Mouse (Mus musculus) liver, embryonic 13.5 days (tissue): ENCODE results near the gene Akip1. TPM values are rescaled to one million over a fixed set of nuclear protein-coding genes. Genes with fewer than 3 reads are reported as not detected.

Experiments used
- ATAC-seq: fragments of 200-750 bp; cut with Nextera tagmentation; 2 replicates; pipeline ENCODE4 v1.8.0; 2017; ENCODE audit warnings: low read depth, mild to moderate bottlenecking, moderate number of reproducible peaks, moderate library complexity
- DNase-seq: peaks from one replicate; pipeline ENCODE4 v3.0.0; 2022
- H3K27ac ChIP-seq: fragments of 300-500 bp; sonication (generic); 2 replicates; pipeline ENCODE4 v1.5.1; 2015; ENCODE audit warnings: moderate library complexity, mild to moderate bottlenecking, inconsistent platforms
- H3K27me3 ChIP-seq: fragments of 300-500 bp; sonication (generic); 2 replicates; pipeline ENCODE4 v1.6.1; 2015; ENCODE audit warnings: mild to moderate bottlenecking, inconsistent platforms
- H3K36me3 ChIP-seq: fragments of 300-500 bp; sonication (generic); 2 replicates; pipeline ENCODE4 v1.6.1; 2015; ENCODE audit warnings: mild to moderate bottlenecking, inconsistent platforms
- H3K4me1 ChIP-seq: fragments of 300-500 bp; sonication (generic); replicated peaks from 2 replicates; pipeline ENCODE4 v1.6.1; 2015; ENCODE audit warnings: inconsistent platforms
- H3K4me2 ChIP-seq: fragments of 300-500 bp; sonication (generic); 2 replicates; pipeline ENCODE4 v1.6.1; 2015; ENCODE audit warnings: inconsistent platforms, mild to moderate bottlenecking, moderate library complexity
- H3K4me3 ChIP-seq: fragments of 300-500 bp; sonication (generic); replicated peaks from 2 replicates; pipeline ENCODE4 v1.5.1; 2015; ENCODE audit warnings: mild to moderate bottlenecking, inconsistent platforms
- H3K9ac ChIP-seq: fragments of 300-500 bp; sonication (generic); 2 replicates; pipeline ENCODE4 v1.6.1; 2015; ENCODE audit warnings: mild to moderate bottlenecking, inconsistent platforms
- H3K9me3 ChIP-seq: fragments of 300-500 bp; sonication (generic); replicated peaks from 2 replicates; pipeline ENCODE4 v1.6.1; 2016; ENCODE audit warnings: inconsistent platforms
- WGBS: fragments of 180-500 bp; shearing (Covaris S2); methylation state at CpG from one replicate; pipeline ENCODE4 v1.1.7; 2015; ENCODE audit not compliant: insufficient replicate concordance; 5-methylcytosine and 5-hydroxymethylcytosine counted together
- polyA plus RNA-seq: library from polyadenylated mRNA; unstranded; fragments of >200 nt; fragmentation: Nextera tagmentation; extraction: Ambion mirVana; gene quantifications from 2 replicates; pipeline ENCODE4 v1.2.1, GENCODE M21; 2015

The Akip1 gene
- polyA plus RNA-seq, result 51.9 and 53.3 TPM in 2 replicates

GRCm38 (mm10) chr7:109703190-109704015 is at the start of gene Akip1, which contains the start of gene St5:
TSS of gene Akip1 (plus strand) at chr7:109703690.
TSS of gene St5 (minus strand) at chr7:109703605.
- under 1% methylated on average over 61 of the region's 61 CpGs for WGBS
- peak; percentile 91 for ATAC-seq

DNA sequence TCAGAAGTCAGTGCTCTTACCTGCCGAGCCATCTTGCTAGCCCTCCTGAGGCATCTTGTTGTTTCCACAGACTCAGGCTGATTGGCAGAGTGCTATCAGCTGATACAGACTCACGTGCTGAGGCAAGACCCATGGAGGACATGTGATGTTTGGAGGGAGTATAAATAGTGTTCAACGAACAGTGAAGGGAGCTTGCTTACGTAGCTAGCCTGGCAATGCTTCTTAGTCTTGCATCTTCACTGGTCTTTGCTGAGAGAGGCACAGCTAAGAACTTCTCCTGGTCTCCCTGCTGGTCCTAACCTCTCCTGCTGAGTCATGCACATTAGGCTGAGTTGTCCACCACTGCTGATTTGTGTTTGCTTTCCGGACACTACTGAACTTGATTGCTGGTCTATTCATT is 48.6 kb upstream of the Akip1 start:
- Histone ChIP-seq H3K27ac (peak overlapping the region; percentile 29; the same call in 1 of the 2 replicates), H3K4me2 (no peak overlapping the region), H3K4me3 (no peak overlapping the region), H3K36me3 (no peaks in the 10 kb centered on the region), H3K4me1 (peaks cover 31% of the 10 kb centered on the region), H3K27me3 (no peaks in the 10 kb centered on the region), H3K9ac (no peak overlapping the region), H3K9me3 (no peaks in the 10 kb centered on the region)
- no peak for DNase-seq
- 55% methylated on average over 5 of the region's 5 CpGs for WGBS
- ATAC-seq, result peak; percentile 63

More at GRCm38 (mm10) chr7:109703190-109704015, at the start of gene Akip1, which contains the start of gene St5:
- H3K4me2 ChIP-seq, result peak within 1 kb of the TSS; percentile 82
- peak within 1 kb of the TSS; percentile 75 for H3K4me3 ChIP-seq
- H3K9me3 ChIP-seq, result no peaks in the 10 kb centered on the region
- peak; percentile 96 for DNase-seq
- H3K27ac ChIP-seq, result peak within 1 kb of the TSS; percentile 77
- H3K36me3 ChIP-seq, result peaks cover 19% of the 10 kb centered on the region
- H3K9ac ChIP-seq, result peak within 1 kb of the TSS; percentile 87
- H3K27me3 ChIP-seq, result no peaks in the 10 kb centered on the region
- H3K4me1 ChIP-seq, result peaks cover 49% of the 10 kb centered on the region

DNA sequence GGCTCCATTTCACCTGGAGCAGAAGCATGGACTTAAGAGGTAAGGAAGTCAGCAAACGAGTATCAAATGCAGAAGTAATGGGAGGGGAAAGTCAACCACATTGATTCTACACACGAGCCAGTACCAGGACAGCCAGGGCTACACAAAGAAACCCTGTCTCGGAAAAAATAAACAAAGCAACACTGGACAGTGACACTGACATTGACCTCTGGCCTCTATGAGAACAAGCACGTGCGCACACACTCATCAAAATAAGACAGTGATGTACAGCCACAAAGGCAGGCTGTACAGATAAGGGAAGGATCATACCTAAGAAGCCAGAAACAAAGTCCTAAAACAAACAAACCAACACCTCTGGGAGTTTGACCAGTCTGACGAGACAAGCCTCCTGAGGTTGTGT is 45.6 kb upstream of the Akip1 start:
- peak; percentile 39; the same call in 1 of the 2 replicates for ATAC-seq
- WGBS, result 38% methylated on average over 6 of the region's 6 CpGs
- Histone ChIP-seq H3K9me3 (no peaks in the 10 kb centered on the region), H3K27me3 (no peaks in the 10 kb centered on the region), H3K36me3 (no peaks in the 10 kb centered on the region), H3K9ac (no peak overlapping the region), H3K4me3 (no peak overlapping the region), H3K4me1 (peaks cover 36% of the 10 kb centered on the region), H3K4me2 (no peak overlapping the region), H3K27ac (no peak overlapping the region)
- no peak for DNase-seq

DNA sequence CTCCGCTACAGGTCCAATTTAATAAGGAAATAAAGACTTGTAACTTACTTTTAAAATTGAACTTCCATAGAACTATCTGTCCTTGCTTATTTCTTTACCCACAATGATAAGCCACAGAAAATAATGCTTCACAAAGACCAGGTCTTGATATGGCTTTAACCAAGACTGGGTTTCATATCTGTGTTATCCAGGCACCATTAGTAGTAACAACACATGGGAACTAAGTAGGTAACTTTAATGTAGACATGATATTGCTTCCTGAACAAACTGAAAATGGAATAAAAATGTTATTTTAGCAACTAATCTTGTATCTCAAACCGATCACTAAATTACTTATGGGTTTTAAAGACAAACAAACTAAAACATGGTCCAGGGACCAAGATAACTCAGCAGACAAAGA is 44.2 kb upstream of the Akip1 start:
- no peak overlapping the region for H3K27ac ChIP-seq
- H3K36me3 ChIP-seq, result no peaks in the 10 kb centered on the region
- ATAC-seq (peak; percentile 57; the same call in 1 of the 2 replicates), DNase-seq (no peak)
- H3K9ac ChIP-seq, result no peak overlapping the region
- peaks cover 37% of the 10 kb centered on the region for H3K4me1 ChIP-seq
- H3K4me3 ChIP-seq, result no peak overlapping the region
- no peaks in the 10 kb centered on the region for H3K27me3 ChIP-seq
- 50% methylated on average over 2 of the region's 2 CpGs for WGBS
- H3K9me3 ChIP-seq, result no peaks in the 10 kb centered on the region
- no peak overlapping the region for H3K4me2 ChIP-seq

DNA sequence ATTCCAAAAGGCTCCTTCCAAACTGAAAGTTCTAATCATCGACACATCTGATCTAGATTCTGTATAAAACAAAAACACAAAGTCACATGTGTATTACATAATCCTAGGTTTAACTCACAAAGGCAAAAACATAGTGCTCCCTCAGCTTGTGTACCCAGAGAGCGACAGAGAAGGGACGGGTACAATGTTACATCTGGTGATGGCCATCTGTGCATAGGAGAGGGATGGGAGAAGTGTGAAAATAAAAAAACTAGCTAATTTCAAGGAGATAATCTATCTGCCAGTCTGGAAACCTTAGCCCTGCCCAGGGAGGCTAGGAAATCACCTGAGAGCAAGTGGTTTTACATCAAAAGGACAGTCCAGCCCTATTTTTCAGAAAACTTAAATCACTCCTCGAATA is 40.9 kb upstream of the Akip1 start:
- H3K9ac ChIP-seq, result no peak overlapping the region
- H3K27ac ChIP-seq, result no peak overlapping the region
- no peak overlapping the region for H3K4me3 ChIP-seq
- H3K36me3 ChIP-seq, result no peaks in the 10 kb centered on the region
- H3K4me1 ChIP-seq, result peaks cover 30% of the 10 kb centered on the region
- H3K9me3 ChIP-seq, result no peaks in the 10 kb centered on the region
- H3K27me3 ChIP-seq, result no peaks in the 10 kb centered on the region
- H3K4me2 ChIP-seq, result no peak overlapping the region
- no peak for DNase-seq
- WGBS, result 71% methylated on average over 4 of the region's 4 CpGs
- ATAC-seq, result no peak

DNA sequence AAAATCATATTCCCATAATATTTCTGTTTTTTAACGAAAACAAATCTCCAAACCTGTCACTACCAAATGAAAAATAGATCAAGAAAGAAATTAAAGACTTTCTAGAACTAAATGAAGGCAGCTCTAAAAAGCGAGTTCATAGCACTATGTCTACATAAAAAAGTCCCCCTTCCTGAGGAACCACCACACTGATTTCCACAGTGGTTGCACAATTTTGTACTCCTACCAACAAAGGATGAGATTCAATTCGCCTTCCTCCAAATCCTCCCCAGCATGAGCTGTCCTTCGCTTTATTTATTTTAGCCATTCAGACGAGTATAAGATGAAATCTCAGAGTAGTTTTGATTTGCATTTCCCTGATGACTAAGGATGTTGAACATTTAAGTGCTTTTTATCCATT is 36.8 kb upstream of the Akip1 start:
- no peak overlapping the region for H3K9ac ChIP-seq
- H3K4me2 ChIP-seq, result no peak overlapping the region
- no peak overlapping the region for H3K27ac ChIP-seq
- WGBS, result 62% methylated on average over 5 of the region's 5 CpGs
- H3K27me3 ChIP-seq, result peaks cover 8% of the 10 kb centered on the region; the same call in 1 of the 2 replicates
- ATAC-seq (no peak), DNase-seq (no peak)
- H3K9me3 ChIP-seq, result no peaks in the 10 kb centered on the region
- H3K36me3 ChIP-seq, result no peaks in the 10 kb centered on the region
- peaks cover 18% of the 10 kb centered on the region for H3K4me1 ChIP-seq
- H3K4me3 ChIP-seq, result no peak overlapping the region

DNA sequence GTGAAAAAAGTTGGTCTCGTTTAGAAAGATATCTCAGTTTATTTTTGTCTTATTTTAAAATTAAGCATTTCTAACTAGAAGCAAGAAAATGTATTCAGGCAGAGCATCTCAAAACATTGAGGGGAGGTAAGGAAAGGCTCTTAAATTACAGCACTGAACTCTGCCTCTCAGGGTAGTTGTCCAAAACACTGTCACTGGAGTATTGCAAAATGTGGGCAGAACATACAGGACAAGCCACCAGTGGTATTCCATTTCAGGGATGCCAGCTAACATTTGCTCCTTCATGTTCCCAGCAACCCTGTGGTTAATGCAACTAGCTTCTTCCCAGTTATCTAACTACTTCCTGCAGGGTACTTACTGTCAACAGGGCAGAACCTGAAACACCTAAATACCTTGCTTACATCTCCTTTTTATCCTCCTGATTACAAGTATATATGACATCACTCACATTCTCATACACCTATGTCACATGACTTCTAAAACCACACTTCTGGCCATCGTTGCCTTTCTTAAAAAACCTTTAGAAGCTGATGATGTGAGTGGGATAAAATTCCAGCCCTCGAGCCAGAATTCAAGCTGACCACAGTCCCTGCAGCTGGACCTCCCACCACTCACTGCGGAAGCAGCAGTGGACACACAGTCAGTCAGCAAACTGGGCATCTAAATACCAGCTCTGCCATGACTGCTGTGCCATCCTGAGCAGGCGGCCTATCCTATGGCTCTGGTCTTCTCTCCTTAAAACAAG is 33.9 kb upstream of the Akip1 start:
- DNase-seq (no peak), ATAC-seq (no peak)
- H3K9ac ChIP-seq, result no peak overlapping the region
- H3K36me3 ChIP-seq, result no peaks in the 10 kb centered on the region
- no peaks in the 10 kb centered on the region for H3K9me3 ChIP-seq
- no peak overlapping the region for H3K27ac ChIP-seq
- H3K4me1 ChIP-seq, result peaks cover 29% of the 10 kb centered on the region
- H3K4me3 ChIP-seq, result no peak overlapping the region
- WGBS, result 68% methylated on average over 5 of the region's 5 CpGs
- H3K27me3 ChIP-seq, result peaks cover 14% of the 10 kb centered on the region; the same call in 1 of the 2 replicates
- 0 out of 2 replicates have a peak overlapping the region, but pooled peaks have one; percentile 17 for H3K4me2 ChIP-seq

DNA sequence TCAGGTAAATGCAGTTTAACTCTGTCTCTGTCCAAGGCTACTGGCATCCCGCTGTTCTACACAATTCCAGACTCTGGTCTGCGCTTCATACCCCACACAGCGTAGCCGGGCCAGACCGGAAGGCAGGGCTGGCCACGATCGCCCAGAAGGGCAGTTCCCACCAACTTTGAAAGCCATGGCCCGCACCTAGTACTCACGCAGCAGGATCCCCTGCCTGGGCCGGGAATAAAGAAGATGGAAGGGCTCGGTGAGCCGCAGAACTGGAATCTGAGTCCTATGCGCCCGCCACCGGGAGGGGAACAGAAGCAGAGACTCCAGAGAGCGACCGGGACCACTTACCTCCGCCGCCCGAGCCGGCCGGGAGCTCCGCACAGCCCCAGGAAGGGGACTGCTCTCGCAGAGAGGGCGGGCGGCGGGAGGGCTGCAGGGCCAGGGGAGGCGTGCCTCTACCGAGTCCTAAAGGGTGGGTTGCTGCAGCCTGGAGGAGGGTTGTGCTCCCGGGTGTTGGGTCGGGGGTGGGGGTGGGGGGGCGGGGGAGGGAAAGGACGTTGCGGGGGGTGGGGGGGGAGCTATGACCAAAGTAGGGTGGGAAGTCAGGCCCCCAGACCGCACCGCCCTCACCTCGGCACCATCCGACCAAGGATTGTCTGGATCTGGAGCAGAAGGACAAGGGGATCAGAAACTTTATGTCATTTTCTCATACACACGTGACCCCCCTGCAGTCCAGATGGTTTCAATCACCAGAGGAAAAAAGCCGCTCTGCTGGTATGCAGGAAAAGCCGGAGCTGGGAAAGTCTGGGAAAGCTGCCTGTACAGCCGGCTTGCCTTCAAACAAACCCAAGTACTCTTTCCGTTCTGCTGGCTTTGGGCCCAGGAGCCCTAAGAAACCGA is 31.7 kb upstream of the Akip1 start:
- 6% methylated on average over 33 of the region's 44 CpGs for WGBS
- peaks cover 29% of the 10 kb centered on the region for H3K4me1 ChIP-seq
- ATAC-seq (peak; percentile 87), DNase-seq (peak; percentile 38)
- H3K27me3 ChIP-seq, result peaks cover 14% of the 10 kb centered on the region; the same call in 1 of the 2 replicates
- H3K36me3 ChIP-seq, result no peaks in the 10 kb centered on the region
- peak overlapping the region; percentile 78 for H3K9ac ChIP-seq
- peak overlapping the region; percentile 74 for H3K27ac ChIP-seq
- H3K4me2 ChIP-seq, result peak overlapping the region; percentile 82
- H3K4me3 ChIP-seq, result peak overlapping the region; percentile 65
- no peaks in the 10 kb centered on the region for H3K9me3 ChIP-seq

- no peak overlapping the region for H3K27ac ChIP-seq
Measured at GRCm38 (mm10) chr7:109674944-109675628, 28.4 kb upstream of the Akip1 start.

DNA sequence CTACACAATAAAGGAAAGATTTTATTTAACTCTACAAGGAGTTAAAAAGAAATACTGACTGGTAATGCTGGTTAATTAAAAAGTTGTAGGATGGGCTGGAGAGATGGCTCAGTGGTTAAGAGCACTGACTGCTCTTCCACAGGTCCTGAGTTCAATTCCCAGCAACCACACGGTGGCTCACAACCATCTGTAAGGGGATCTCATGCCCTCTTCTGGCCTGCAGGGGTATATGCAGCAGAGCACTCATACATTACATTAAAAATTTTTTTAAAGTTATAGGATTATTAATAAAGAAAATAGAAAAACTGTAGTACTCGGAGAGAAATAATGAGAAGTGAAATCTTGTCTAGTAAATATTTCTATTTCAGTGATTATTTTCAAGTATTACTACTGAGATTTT is 23.2 kb upstream of the Akip1 start:
- no peaks in the 10 kb centered on the region for H3K4me1 ChIP-seq
- DNase-seq (no peak), ATAC-seq (no peak)
- H3K27ac ChIP-seq, result no peak overlapping the region
- H3K36me3 ChIP-seq, result no peaks in the 10 kb centered on the region
- 69% methylated on average over 2 of the region's 2 CpGs for WGBS
- H3K9me3 ChIP-seq, result no peaks in the 10 kb centered on the region
- no peak overlapping the region for H3K4me3 ChIP-seq
- no peak overlapping the region for H3K9ac ChIP-seq
- no peak overlapping the region for H3K4me2 ChIP-seq
- no peaks in the 10 kb centered on the region for H3K27me3 ChIP-seq

More at GRCm38 (mm10) chr7:109674944-109675628, 28.4 kb upstream of the Akip1 start:
- ATAC-seq, result no peak
- Histone ChIP-seq H3K9me3 (no peaks in the 10 kb centered on the region), H3K9ac (no peak overlapping the region), H3K36me3 (no peaks in the 10 kb centered on the region), H3K27me3 (peaks cover 11% of the 10 kb centered on the region; the same call in 1 of the 2 replicates), H3K4me1 (peaks cover 26% of the 10 kb centered on the region), H3K4me3 (no peak overlapping the region), H3K4me2 (no peak overlapping the region)
- 66% methylated on average over 4 of the region's 4 CpGs for WGBS
- DNase-seq, result no peak
